Mouse (Mus musculus): ENCODE data around the gene Cyp1b1.

The Cyp1b1 gene

DNA sequence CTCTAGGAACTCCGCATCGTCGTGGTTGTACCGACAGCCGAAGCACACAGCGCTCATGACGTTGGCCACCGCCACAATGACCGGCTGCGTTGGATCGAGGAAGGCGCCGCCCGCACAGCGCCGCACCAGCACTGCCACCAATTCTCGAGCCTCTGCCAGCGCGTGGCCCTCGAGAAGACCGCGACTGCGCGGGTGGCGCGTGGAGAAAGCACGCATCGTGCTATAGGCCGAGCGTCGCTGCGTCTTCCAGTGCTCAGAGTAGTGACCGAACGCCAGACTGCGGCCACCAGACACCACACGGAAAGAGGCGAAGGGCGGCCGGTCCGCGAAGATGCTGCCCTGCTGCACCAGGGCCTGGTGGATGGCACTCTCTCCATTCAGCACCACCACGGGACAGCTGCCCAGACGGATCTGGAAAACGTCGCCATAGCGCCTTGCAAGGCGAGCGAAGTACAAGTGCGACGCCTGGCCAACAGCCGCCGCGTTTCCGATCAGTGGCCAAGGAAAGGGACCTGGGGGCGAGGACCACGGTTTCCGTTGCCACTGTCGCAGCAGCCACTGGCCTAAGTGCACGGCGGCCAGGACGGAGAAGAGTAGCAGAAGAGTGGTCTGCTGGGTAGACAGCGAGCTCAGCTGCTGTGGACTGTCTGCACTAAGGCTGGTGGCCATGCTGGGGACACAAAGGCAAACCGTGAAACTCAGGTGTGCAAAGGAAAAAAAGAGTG lies 1.1 kb downstream of the Cyp1b1 start:
- peak; percentile 72 for DNase-seq (ENCODE audit: low read depth)

DNA sequence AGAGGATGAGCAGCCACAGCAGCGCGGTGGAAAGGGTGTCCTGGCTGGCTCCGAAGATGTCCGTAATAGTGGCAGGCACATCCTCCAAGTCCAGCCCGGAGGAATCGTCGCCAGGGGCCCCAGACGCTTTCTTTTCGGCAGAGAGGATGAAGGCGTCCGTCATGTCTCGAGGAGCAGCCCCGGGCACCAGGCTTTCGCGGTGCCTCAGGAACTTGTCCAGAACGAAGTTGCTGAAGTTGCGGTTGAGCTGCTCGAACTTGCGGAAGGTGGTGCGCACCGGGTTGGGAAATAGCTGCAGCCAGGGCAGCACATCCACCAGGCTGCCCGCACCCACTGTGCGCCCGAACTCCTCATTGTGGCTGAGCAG lies 1.6 kb downstream of the Cyp1b1 start:
- DNase-seq (ENCODE audit: low read depth) = peak; percentile 37

DNA sequence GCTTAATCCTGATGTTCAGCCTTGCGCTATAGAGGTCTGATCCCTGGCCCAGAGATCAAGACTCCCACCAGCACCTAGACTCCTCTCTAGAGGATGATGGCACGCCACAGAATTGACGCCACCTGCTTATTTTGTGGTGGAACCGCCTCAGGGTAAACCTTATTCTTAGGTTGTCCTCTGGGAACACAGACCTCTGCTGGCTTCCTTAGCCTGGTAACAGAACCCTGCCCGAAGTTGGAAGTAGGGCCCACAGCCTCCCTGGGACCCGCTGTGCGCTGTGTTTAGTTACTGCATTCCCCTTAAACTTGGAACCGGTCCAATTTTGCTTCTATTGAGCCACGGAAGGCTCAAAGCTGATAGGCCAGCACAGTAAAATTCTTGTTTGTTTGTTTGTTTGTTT lies 2.3 kb downstream of the Cyp1b1 start:
- DNase-seq (ENCODE audit: low read depth) = peak; percentile 48

DNA sequence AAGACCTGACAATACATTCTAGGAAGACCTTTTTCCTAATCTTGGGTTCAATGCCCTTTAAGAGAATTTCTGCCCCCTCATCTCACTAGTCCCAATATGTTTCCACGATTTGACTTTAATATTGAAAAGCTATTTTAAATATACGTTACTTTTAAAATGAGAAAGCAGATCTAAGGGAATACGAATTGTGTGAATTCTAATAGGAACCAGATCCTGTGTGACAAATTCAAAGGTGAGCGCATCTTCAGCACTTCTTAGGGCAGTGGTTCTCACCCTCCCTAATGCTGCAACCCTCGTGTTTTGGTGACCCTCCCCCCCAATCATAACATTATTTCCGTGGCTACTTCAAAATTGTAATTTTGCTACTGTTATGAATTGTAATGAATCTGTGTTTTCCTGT lies 2.9 kb downstream of the Cyp1b1 start:
- DNase-seq (ENCODE audit: low read depth) = no peak

DNA sequence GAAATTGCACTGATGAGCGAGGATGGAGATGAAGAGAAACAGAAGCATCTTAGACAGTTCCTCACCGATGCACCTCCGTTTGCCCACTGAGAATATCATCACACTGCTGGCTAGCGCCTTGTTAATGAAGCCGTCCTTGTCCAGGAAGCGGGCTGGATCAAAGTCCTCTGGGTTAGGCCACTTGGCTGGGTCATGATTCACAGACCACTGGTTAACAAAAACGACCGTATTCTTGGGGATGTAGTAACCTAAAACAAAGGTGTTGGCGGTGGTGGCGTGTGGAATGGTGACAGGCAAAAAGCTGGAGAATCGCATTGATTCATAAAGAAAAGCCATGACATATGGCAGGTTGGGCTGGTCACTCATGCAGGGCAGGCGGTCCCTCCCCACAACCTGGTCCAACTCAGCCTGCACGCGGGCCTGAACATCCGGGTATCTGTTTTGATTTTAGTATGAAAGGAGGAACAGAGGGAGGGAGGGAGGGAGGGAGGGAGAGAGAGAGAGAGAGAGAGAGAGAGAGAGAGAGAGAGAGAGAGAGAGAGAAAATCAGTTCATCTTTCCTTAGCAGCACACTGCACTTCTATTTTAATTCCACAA lies 4.5 kb downstream of the Cyp1b1 start:
- no peak for DNase-seq (ENCODE audit: low read depth)

DNA sequence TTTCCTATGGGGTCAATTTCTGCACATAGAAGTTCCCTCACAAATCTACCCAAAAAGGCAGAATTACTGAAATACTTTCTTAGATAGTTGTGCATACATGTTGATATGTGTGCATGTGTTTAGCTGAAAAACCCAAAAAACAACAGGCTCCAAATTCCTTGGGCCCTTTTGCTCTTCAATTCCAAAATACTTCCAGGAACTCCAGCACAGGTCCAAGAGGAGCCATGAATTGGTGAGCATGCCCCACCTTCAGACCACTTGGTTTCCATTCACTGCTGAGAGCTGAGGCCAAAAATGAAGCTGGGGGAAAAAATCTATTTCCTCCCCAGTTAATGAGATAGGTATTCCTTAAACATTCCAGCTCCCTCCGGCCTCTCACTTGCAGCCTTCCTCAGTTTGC lies 5.1 kb downstream of the Cyp1b1 start:
- DNase-seq (ENCODE audit: low read depth) = no peak

DNA sequence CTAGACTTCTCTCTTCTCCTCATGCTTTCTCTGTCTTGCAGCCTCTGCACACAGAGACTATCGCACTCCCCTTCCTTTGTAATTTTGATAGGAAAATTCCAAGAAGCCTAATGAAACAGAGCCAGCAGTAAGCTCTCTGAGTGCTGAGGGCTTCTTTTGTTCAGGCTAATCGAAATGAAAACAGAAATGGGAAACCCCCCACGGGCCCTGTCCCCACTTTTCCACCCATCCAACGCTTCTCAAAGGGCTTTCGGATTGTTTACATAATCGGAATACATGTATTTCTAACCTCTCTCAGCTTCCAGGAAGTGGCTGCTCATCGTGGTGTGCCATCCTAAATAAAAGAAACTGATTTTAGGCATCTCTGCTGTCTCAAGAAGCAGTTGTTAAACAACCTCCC lies 6.7 kb downstream of the Cyp1b1 start:
- DNase-seq (ENCODE audit: low read depth) = no peak

DNA sequence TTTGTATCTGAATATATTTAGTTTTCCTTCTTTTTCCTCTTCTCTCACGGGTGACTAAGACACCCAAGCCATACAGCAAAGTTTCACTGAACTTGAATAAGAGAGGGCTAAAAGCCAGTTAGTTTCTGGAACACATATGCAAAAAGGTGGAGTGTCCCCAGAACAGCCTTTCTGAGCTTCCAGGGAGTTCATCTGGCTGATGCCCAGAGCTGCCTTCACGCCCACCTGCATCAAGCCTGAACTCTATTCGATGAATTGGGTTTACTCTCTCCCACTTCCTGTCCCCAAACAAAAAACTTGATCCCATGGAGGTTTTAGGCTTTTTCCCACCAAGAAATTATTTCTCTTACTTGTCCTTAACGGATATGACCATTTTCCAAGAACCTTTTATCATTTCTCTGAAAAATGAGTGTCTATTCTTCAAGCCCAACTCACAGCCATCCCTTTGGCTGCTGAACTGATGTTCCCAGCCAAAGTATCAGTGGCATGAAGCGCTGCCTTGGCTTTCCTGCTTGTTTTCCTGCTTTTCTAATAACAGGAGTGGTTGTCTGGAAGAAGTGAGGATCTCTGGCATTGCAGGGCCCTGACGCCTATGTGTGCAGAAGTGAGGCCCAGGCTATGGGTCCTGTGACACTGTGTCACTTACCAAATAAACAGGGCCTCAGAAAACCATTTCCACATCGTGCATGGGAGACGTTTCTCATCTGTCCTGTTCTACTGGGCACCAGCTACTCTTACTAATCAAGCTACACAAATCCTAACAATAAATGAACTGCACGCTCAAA lies 9.0 kb downstream of the Cyp1b1 start:
- DNase-seq (ENCODE audit: low read depth) = no peak

DNA sequence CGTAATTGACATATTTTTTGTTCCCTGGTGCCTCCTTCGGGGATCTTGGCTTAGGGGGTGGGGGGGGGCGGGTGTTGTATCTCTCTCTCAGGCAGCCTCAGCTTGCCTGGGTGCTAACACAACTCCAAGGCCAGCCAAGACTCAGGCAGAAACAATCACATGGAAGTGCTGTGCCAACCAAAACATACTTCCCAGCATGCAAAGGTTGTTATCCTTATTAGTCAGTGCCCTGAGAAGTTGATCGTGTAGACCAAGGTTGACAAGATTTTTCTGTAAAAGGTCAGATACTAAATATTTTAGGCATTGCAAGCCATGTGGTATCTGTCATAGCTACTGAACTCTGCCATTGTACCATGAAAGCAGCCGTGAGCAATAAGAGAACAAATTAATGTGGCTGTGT lies 14.0 kb downstream of the Cyp1b1 start:
- peak; percentile 84 for DNase-seq (ENCODE audit: low read depth)

DNA sequence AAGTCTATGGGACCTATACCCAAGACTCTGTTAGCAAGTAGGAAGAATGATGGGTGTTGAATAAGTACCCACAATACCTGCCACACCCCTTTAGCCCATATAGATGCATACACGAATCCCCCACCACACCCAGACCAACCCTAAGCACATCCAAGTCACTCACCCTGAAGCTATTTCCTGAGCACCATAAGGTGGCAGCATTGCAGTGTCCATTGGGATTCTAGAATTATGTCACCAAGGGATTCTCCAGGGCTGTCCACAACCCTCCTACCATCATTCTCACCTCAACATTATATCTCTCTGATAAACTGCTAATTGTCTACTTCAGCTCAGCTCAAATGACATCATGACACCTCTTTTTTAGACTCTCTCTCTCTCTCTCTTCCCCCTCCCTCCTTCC lies 15.7 kb downstream of the Cyp1b1 start:
- peak; percentile 65 for DNase-seq (ENCODE audit: low read depth)

DNA sequence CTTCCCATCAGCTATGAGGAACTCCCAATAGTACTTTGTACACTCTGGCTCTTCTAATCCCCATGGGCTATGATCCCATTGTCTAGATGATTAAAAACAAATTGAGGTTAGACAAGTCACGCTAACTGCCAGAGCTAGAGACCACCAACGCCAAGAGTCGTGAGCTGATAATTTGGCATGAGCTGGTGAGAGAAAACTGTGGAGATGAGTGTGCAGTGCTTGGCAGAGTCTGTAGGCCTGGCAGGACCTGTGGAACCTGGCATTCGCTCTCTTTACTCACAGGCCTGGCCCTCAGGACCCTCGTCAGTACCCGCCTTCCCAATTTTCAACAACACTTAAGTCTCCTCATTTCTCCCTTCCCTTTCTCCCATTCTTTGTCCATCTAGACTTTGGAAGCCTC lies 19.3 kb downstream of the Cyp1b1 start:
- DNase-seq (ENCODE audit: low read depth) = peak; percentile 72

DNA sequence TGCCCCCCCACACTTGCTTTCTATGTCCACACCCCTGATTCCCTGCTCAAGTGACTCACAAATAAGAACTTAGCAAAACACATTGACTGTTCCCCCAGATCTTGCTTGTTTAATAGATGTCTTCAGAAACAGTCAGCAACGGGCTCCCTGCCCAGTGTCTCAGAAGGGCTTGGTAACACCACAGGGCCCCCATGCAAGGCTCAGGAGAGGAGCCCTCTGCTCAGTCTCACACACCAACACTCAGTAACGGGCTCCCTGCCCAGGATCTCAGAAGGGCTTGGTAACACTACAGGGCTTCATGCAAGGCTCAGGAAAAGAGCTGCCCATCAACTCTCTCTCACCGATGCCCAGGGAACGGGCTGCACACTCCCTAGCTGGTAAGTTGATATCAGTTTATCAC lies 19.8 kb downstream of the Cyp1b1 start:
- DNase-seq (ENCODE audit: low read depth) = peak; percentile 97

DNA sequence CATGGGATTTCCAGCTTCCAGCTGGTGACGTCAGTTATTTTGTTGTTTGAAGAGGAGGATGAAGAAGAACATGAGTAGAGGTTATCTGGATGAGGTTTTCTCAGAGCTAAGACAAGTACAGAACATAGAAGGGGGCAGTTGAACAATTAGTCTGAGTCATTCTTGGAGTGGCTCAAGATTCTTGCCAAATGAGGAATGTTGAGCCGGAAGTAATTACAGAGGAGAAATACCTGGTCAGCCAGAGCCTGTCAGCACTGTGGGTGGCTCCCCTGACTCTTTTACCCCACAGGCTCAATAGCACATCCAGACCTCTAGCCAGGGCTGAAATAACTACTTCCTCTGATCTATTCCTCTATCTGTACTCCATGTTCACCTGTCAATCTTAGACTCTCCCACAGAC lies 44.0 kb downstream of the Cyp1b1 start:
- no peak for DNase-seq (ENCODE audit: low read depth)

DNA sequence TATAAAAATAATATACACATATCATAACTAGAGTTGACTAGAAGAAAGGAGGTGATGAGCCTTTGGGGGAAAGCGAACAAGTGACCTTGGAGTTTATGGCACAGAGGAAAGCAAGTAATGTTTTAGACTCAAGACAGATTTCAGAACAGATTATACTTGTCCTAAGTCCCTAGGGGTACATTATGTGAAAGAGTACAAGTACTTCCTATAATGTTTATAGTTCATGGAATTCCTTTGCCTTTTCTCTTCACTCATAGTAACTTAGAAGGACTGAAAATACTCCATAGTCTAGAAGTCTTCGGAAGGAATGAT lies 50.8 kb downstream of the Cyp1b1 start:
- DNase-seq (ENCODE audit: low read depth) = no peak

DNA sequence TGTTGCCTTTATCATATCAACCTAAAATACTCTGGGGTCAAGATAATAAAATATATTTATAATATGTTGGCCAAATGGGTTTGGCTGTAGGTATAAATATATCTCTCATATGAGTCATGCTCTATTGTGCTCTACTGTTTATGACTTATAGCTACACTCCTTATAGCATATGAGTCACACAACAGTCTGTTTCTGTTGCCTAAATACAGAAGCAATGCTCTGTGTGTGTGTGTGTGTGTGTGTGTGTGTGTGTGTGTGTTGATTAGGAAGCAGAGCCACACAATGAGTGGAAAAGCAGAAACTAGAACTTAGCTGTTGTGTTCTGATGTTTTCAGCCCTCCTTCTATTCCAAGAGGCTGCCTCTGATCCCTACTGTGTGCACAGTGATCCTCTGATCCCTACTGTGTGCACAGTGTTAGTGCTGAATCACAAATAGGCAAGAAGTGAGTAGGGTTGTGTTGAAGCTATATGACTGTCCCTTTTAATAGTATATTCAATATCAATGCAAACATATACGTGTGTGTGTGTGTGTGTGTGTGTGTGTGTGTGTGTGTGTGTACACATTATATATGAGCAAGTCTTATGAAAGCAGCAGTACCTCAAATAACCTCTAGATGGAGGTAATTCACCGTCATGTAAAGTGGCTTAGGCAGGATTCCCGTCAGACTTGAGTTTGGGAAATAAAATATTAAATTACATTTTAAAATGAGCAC lies 51.3 kb downstream of the Cyp1b1 start:
- DNase-seq (ENCODE audit: low read depth) = peak; percentile 93

DNA sequence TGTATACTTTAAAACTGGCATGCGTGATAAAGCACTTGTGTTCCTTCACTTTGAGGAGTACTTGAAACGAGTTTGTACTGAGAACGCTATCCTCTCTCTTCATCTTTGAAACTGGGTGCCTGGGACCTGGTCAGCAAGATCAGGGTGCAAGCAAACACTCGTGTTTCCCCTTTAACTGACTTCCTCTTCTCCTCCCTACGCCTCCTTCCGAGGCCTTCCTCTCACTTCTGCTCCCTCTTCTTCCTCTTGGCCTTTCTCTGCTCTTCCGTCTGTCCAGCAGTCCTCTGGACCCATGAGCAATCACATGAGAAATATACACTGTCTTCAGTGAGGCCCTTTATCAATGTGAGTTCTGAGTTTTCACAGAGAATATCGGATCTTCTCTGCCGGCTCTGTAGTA lies 53.0 kb downstream of the Cyp1b1 start:
- no peak for DNase-seq (ENCODE audit: low read depth)

DNA sequence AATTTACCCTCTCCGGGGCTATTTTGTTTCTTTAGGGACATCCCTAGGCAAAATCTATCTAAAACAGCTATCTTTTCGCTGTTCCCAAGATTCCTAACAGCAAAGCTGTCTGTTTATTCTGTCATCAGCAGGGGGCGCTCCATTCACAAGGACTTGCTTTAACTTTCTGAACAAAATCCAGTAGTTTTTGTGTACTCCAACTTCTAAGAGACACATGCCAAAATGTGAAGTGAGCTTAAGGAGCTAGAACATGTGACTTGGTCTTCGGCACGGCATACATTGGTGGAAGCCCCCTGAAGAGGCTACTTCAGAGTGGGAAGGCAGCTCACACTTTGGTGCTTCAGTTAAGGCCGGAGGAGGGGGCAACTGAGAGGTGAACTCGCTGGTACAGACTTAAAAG lies 53.5 kb downstream of the Cyp1b1 start:
- peak; percentile 94 for DNase-seq (ENCODE audit: low read depth)

DNA sequence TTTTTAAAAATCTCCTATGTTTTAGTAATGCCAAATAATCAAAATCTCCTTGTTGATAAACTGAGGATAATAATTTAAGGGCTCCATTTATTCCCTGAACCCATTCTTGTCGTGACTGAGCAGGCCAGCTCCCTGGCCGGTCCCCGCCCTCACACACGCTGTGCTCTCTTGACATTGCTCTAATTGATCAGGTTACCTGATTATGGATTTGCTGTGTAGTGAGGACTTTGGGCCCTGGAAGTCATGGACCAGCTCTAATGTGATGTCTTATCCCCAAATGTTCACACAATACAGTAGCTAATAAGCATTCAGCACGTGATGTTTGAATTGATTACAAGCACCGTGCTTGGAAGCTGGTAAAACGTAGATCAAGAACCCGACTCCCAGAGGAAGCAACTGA lies 56.0 kb downstream of the Cyp1b1 start:
- no peak for DNase-seq (ENCODE audit: low read depth)

DNA sequence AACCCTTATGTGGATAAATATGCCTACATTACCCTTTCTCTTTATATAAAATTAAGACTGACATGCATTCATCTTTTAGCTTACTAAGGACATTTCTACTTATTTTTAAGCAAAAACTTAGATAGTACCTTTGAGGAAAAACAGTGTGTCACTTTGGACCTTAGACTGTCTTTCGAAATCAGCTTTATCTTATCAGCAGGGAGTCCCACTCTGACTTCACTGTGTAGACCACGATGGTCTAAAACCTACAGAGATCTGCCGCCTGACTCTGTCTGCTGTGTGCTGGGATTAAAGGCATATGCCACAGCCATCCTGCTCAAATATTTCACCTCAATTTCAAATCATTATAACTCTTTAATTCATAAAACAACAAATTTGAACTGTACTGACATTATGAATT lies 56.4 kb downstream of the Cyp1b1 start:
- no peak for DNase-seq (ENCODE audit: low read depth)

DNA sequence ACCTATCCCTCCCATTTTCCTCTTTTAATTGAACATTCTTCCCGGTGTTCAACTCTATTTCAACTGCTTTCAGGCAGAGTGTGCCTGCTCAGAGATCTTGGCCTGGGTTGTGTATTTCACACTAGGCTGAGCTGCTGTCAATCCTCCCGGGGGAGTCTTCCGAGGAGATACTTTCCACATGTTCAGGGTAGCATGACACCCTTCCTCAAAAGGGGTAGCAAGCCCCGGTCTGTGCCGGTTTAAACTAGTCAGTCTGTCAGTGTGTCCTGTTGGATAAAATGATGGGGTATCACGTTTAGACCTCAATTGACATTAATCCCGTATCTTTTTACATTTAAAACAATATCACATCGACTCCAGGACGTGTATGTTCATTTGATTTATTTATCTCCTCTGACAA lies 57.1 kb downstream of the Cyp1b1 start:
- no peak for DNase-seq (ENCODE audit: low read depth)

DNA sequence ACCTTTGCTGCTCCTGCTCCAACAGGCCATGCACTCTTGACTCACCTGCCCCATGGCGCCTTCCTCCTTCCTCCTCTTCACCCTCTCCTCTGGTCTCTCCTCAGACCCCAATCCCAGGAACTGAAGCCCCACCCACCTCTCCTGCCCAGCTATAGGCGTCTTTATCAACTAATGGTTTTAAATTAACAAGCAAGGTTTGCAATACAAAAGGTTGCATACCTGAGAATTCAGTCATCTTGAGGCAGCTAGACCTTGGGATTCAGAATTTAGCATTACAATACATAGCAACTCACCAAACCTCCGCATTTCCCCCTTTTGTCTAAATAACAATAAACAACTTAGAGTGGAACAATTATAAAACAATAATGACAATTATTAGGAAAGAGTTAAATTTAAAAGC lies 60.7 kb downstream of the Cyp1b1 start:
- no peak for DNase-seq (ENCODE audit: low read depth)

DNA sequence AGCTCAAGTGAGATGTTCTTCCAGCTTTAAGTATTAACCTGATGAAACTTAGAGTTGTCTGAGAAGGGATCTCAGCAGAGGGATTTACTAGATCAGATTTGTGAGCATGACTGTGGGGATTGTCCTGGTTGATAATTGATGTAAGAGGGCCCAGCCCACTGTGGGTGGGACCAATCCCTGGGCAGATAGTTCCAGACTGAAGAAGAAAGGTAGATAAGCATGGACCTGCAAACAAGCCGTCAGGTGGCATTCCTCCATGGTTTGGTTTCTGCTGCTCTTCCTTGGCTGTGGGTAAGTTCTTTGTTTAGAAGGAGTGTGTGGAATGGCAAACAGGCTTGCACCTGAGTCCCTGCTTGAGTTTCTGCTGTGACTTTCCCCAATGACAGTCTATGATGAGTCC lies 61.7 kb downstream of the Cyp1b1 start:
- DNase-seq (ENCODE audit: low read depth) = no peak

Data from NIH3T3 (cell line).